ENCODE assay signal across 8 mouse cellular contexts in genomic region chr3:121577032-121577591, GRCm38 (mm10). TPM values are rescaled to one million over a fixed set of nuclear protein-coding genes. Genes with fewer than 3 reads are reported as not detected.
DNase-seq lines count a peak whose midpoint lies in the region; ATAC-seq and TF ChIP-seq lines count a peak whose summit lies in the region.

No protein-coding gene starts in this region.

- no peak for ATAC-seq in neural tube, embryonic 15.5 days (ENCODE audit: low FRiP score)
- ATAC-seq in hindbrain, postnatal 0 days, result no peak
- 0 out of 2 replicates have a peak, but pooled peaks have one; percentile 44 for ATAC-seq in liver, embryonic 12.5 days
- ATAC-seq in stomach, embryonic 16.5 days (ENCODE audit: insufficient read depth, low FRiP score), result peak; percentile 82
- no peak for ATAC-seq in midbrain, embryonic 16.5 days

- peak; percentile 64 for DNase-seq in neural tube, embryonic 10.5 days (ENCODE audit: extremely low spot score, low spot score)
- no peak for DNase-seq in hindbrain, postnatal 0 days (ENCODE audit: low spot score)
- no peak for DNase-seq in frontal cortex, postnatal 10 days (ENCODE audit: low spot score in 2 of 2)

- no peak for TF ChIP-seq CTCF in embryonic fibroblast, embryonic 13.5 days (IDR thresholded peaks at IDR 0.05; ENCODE audit: borderline replicate concordance, insufficient read depth, low read length)
- TF ChIP-seq CTCF in hindbrain, postnatal 0 days (IDR thresholded peaks at IDR 0.05; ENCODE audit: low read depth), result no peak

- WGBS in neural tube, embryonic 15.5 days, result 68% methylated on average over 10 of the region's 10 CpGs
- 61% methylated on average over 10 of the region's 10 CpGs for WGBS in hindbrain, postnatal 0 days
- 41% methylated on average over 10 of the region's 10 CpGs for WGBS in liver, embryonic 12.5 days (ENCODE audit: insufficient replicate concordance)
- WGBS in stomach, embryonic 16.5 days, result 16% methylated on average over 10 of the region's 10 CpGs
- 58% methylated on average over 10 of the region's 10 CpGs for WGBS in midbrain, embryonic 16.5 days

- H3K4me2 ChIP-seq in neural tube, embryonic 15.5 days, result no peak overlapping the region
- H3K4me2 ChIP-seq in hindbrain, postnatal 0 days (ENCODE audit: low read depth, low read length), result no peak overlapping the region
- no peak overlapping the region for H3K4me2 ChIP-seq in liver, embryonic 12.5 days
- H3K4me2 ChIP-seq in stomach, embryonic 16.5 days (ENCODE audit: low read depth, low read length), result no peak overlapping the region
- no peak overlapping the region for H3K4me2 ChIP-seq in midbrain, embryonic 16.5 days (ENCODE audit: low read length)

- no peaks in the 10 kb centered on the region for H3K36me3 ChIP-seq in neural tube, embryonic 15.5 days
- no peaks in the 10 kb centered on the region for H3K36me3 ChIP-seq in hindbrain, postnatal 0 days (ENCODE audit: insufficient read depth, low read length)
- H3K36me3 ChIP-seq in liver, embryonic 12.5 days, result no peaks in the 10 kb centered on the region
- H3K36me3 ChIP-seq in stomach, embryonic 16.5 days (ENCODE audit: control insufficient read depth, insufficient read depth, low read length), result no peaks in the 10 kb centered on the region
- H3K36me3 ChIP-seq in midbrain, embryonic 16.5 days (ENCODE audit: control insufficient read depth, insufficient read depth, low read length), result no peaks in the 10 kb centered on the region

- TF ChIP-seq POLR2A in embryonic fibroblast, embryonic 13.5 days (IDR thresholded peaks at IDR 0.05; ENCODE audit: low read depth, low read length), result peak; percentile 24; the same call in 1 of the 2 replicates

- H3K4me1 ChIP-seq in neural tube, embryonic 15.5 days, result 0 out of 2 replicates have a peak, but pooled peaks cover 4% of the 10 kb centered on the region
- peaks cover 17% of the 10 kb centered on the region for H3K4me1 ChIP-seq in embryonic fibroblast, embryonic 13.5 days (ENCODE audit: control insufficient read depth, insufficient read depth, low read length)
- H3K4me1 ChIP-seq in hindbrain, postnatal 0 days (ENCODE audit: insufficient read depth, low read length), result no peaks in the 10 kb centered on the region
- H3K4me1 ChIP-seq in liver, embryonic 12.5 days, result peaks cover 13% of the 10 kb centered on the region
- H3K4me1 ChIP-seq in stomach, embryonic 16.5 days (ENCODE audit: control insufficient read depth, insufficient read depth, low read length), result peaks cover 11% of the 10 kb centered on the region
- H3K4me1 ChIP-seq in midbrain, embryonic 16.5 days (ENCODE audit: control insufficient read depth, insufficient read depth, low read length), result no peaks in the 10 kb centered on the region

- no peak overlapping the region; the same call in 1 of the 2 replicates for H3K27ac ChIP-seq in neural tube, embryonic 15.5 days (replicated peaks)
- H3K27ac ChIP-seq in embryonic fibroblast, embryonic 13.5 days (ENCODE audit: insufficient read depth, low read length), result peak overlapping the region; percentile 97
- H3K27ac ChIP-seq in hindbrain, postnatal 0 days, result peak overlapping the region; percentile 1; the same call in 1 of the 2 replicates
- no peak overlapping the region for H3K27ac ChIP-seq in liver, embryonic 12.5 days
- peak overlapping the region; percentile 85 for H3K27ac ChIP-seq in stomach, embryonic 16.5 days (ENCODE audit: low read length)
- H3K27ac ChIP-seq in midbrain, embryonic 16.5 days (ENCODE audit: low read length), result no peak overlapping the region

- no peaks in the 10 kb centered on the region for H3K9me3 ChIP-seq in neural tube, embryonic 15.5 days (replicated peaks)
- no peaks in the 10 kb centered on the region for H3K9me3 ChIP-seq in hindbrain, postnatal 0 days (ENCODE audit: low read length)
- H3K9me3 ChIP-seq in liver, embryonic 12.5 days (replicated peaks), result no peaks in the 10 kb centered on the region
- H3K9me3 ChIP-seq in stomach, embryonic 16.5 days (replicated peaks; ENCODE audit: control insufficient read depth, low read length), result no peaks in the 10 kb centered on the region
- H3K9me3 ChIP-seq in midbrain, embryonic 16.5 days (replicated peaks; ENCODE audit: control insufficient read depth, low read length, poor library complexity, severe bottlenecking), result no peaks in the 10 kb centered on the region

- H3K4me3 ChIP-seq in neural tube, embryonic 15.5 days (replicated peaks), result no peak overlapping the region
- no peak overlapping the region for H3K4me3 ChIP-seq in embryonic fibroblast, embryonic 13.5 days (ENCODE audit: insufficient read depth, low read length)
- no peak overlapping the region for H3K4me3 ChIP-seq in hindbrain, postnatal 0 days (ENCODE audit: low read length)
- H3K4me3 ChIP-seq in liver, embryonic 12.5 days, result no peak overlapping the region
- no peak overlapping the region for H3K4me3 ChIP-seq in stomach, embryonic 16.5 days (replicated peaks; ENCODE audit: low read length)
- H3K4me3 ChIP-seq in midbrain, embryonic 16.5 days (ENCODE audit: low read depth, low read length), result no peak overlapping the region

- no peaks in the 10 kb centered on the region for H3K27me3 ChIP-seq in neural tube, embryonic 15.5 days (replicated peaks)
- H3K27me3 ChIP-seq in hindbrain, postnatal 0 days (ENCODE audit: insufficient read depth, low read length), result no peaks in the 10 kb centered on the region
- no peaks in the 10 kb centered on the region for H3K27me3 ChIP-seq in liver, embryonic 12.5 days (replicated peaks)
- no peaks in the 10 kb centered on the region for H3K27me3 ChIP-seq in stomach, embryonic 16.5 days (ENCODE audit: control insufficient read depth, insufficient read depth, low read length)
- no peaks in the 10 kb centered on the region for H3K27me3 ChIP-seq in midbrain, embryonic 16.5 days (ENCODE audit: control insufficient read depth, insufficient read depth, low read depth, low read length)

- H3K9ac ChIP-seq in neural tube, embryonic 15.5 days (replicated peaks), result no peak overlapping the region
- H3K9ac ChIP-seq in hindbrain, postnatal 0 days (replicated peaks; ENCODE audit: low read length), result no peak overlapping the region
- H3K9ac ChIP-seq in liver, embryonic 12.5 days, result no peak overlapping the region
- H3K9ac ChIP-seq in stomach, embryonic 16.5 days (ENCODE audit: low read length), result no peak overlapping the region
- no peak overlapping the region for H3K9ac ChIP-seq in midbrain, embryonic 16.5 days (ENCODE audit: low read depth, low read length)

RNA-seq across cellular contexts. Expression of gene Slc44a3, which starts 44.9 kb away (rescaled TPM):
- polyA plus RNA-seq in neural tube, embryonic 15.5 days (2015; fragmentation: Nextera tagmentation; extraction: Ambion mirVana), result 1.2 and 2.9 TPM in 2 replicates
- polyA plus RNA-seq in embryonic fibroblast, embryonic 13.5 days (2011; ENCODE audit: insufficient read length, low read depth, missing spikeins), result 0.70 TPM in 1 of 2 replicates, not detected in the other
- 0.14 and 0.68 TPM in 2 replicates for total RNA-seq in hindbrain, postnatal 0 days (2014; rRNA removed)
- polyA plus RNA-seq in hindbrain, postnatal 0 days (2015; fragmentation: Nextera tagmentation; extraction: Ambion mirVana), result 0.51 and 0.96 TPM in 2 replicates
- polyA plus RNA-seq in liver, embryonic 12.5 days (2016; fragmentation: Nextera tagmentation; extraction: Ambion mirVana), result 3.7 and 3.9 TPM in 2 replicates
- 41.5 and 49.4 TPM in 2 replicates for polyA plus RNA-seq in stomach, embryonic 16.5 days (2015; fragmentation: Nextera tagmentation; extraction: Ambion mirVana)
- 1.3 and 1.4 TPM in 2 replicates for polyA plus RNA-seq in midbrain, embryonic 16.5 days (2015; fragmentation: Nextera tagmentation; extraction: Ambion mirVana)

Comparison
In these comparisons a context has a peak if more than half of its experiments do, and no peak if none do; other contexts are left out.
1. ATAC-seq: peak in liver, embryonic 12.5 days (single experiment) and stomach, embryonic 16.5 days (single experiment); none in neural tube, embryonic 15.5 days (single experiment), hindbrain, postnatal 0 days (single experiment) and midbrain, embryonic 16.5 days (single experiment).
2. H3K27ac ChIP-seq: peak in embryonic fibroblast, embryonic 13.5 days (single experiment), hindbrain, postnatal 0 days (single experiment) and stomach, embryonic 16.5 days (single experiment); none in neural tube, embryonic 15.5 days (single experiment), liver, embryonic 12.5 days (single experiment) and midbrain, embryonic 16.5 days (single experiment).